Mouse (Mus musculus) forebrain, embryonic 10.5 days (tissue): ENCODE measurements around the gene Cisd3. TPM values are rescaled to one million over a fixed set of nuclear protein-coding genes. Genes with fewer than 3 reads are reported as not detected.
"Not testable (repeated sequence)": the region's sequence is repeated elsewhere in the genome, so short reads cannot be mapped to it uniquely, and the experiment has no call there.

Source experiments
- DNase-seq: peaks from one replicate; pipeline ENCODE4 v3.0.0-alpha.2; 2017; ENCODE audit warnings: low spot score; ENCODE audit errors: extremely low spot score
- H3K27ac ChIP-seq: fragments of 300-500 bp; sonication (generic); 2 replicates; pipeline ENCODE4 v1.5.1; 2016; ENCODE audit warnings: mild to moderate bottlenecking
- H3K27me3 ChIP-seq: fragments of 300-500 bp; sonication (generic); 2 replicates; pipeline ENCODE4 v1.6.1; 2016; ENCODE audit warnings: mild to moderate bottlenecking; ENCODE audit not compliant: poor library complexity, severe bottlenecking
- H3K36me3 ChIP-seq: fragments of 300-500 bp; sonication (generic); replicated peaks from 2 replicates; pipeline ENCODE4 v1.6.1; 2016; ENCODE audit warnings: mild to moderate bottlenecking, moderate library complexity
- H3K4me1 ChIP-seq: fragments of 300-500 bp; sonication (generic); 2 replicates; pipeline ENCODE4 v1.6.1; 2016
- H3K4me3 ChIP-seq: fragments of 300-500 bp; sonication (generic); 2 replicates; pipeline ENCODE4 v1.5.1; 2016; ENCODE audit warnings: mild to moderate bottlenecking, moderate library complexity
- H3K9me3 ChIP-seq: fragments of 300-500 bp; sonication (generic); 2 replicates; pipeline ENCODE4 v1.6.1; 2016; ENCODE audit warnings: mild to moderate bottlenecking, moderate library complexity
- WGBS: fragments of 180-500 bp; shearing (Covaris S2); methylation state at CpG from one replicate; pipeline ENCODE4 v1.1.7; 2016; 5-methylcytosine and 5-hydroxymethylcytosine counted together
- polyA plus RNA-seq: library from polyadenylated mRNA; unstranded; fragments of >200 nt; fragmentation: Nextera tagmentation; extraction: Ambion mirVana; gene quantifications from 2 replicates; pipeline ENCODE4 v1.2.1, GENCODE M21; 2016

Gene Cisd3
- polyA plus RNA-seq, 1 experiment from 2014 or later, result 17.0 TPM

- WGBS, result 80% methylated on average over 2 of the region's 2 CpGs
- H3K4me1 ChIP-seq, H3K27ac ChIP-seq, H3K4me3 ChIP-seq, DNase-seq, H3K27me3 ChIP-seq, H3K9me3 ChIP-seq: not testable (repeated sequence)
- H3K36me3 ChIP-seq, result peaks cover 95% of the 10 kb centered on the region
These were observed 24.4 kb downstream of the Cisd3 start for GRCm38 (mm10) chr11:97710067-97710466.

- no peak for DNase-seq
- Histone ChIP-seq H3K4me3 (no peak overlapping the region), H3K27me3 (no peaks in the 10 kb centered on the region), H3K36me3 (peaks cover 96% of the 10 kb centered on the region), H3K4me1 (no peaks in the 10 kb centered on the region), H3K27ac (no peak overlapping the region), H3K9me3 (no peaks in the 10 kb centered on the region)
- WGBS, result 88% methylated on average over 13 of the region's 13 CpGs
These were observed 25.7 kb downstream of the Cisd3 start for GRCm38 (mm10) chr11:97711200-97711900.

GRCm38 (mm10) chr11:97712286-97712685 lies 26.7 kb downstream of the Cisd3 start:
- no peak overlapping the region for H3K4me3 ChIP-seq
- DNase-seq, result no peak
- peaks cover 93% of the 10 kb centered on the region for H3K36me3 ChIP-seq
- WGBS, result 94% methylated on average over 15 of the region's 15 CpGs
- no peaks in the 10 kb centered on the region for H3K4me1 ChIP-seq
- H3K27me3 ChIP-seq, result no peaks in the 10 kb centered on the region
- no peak overlapping the region for H3K27ac ChIP-seq
- no peaks in the 10 kb centered on the region for H3K9me3 ChIP-seq

- no peaks in the 10 kb centered on the region for H3K4me1 ChIP-seq
- H3K27ac ChIP-seq, result no peak overlapping the region
- H3K36me3 ChIP-seq, result peaks cover 93% of the 10 kb centered on the region
- 93% methylated on average over 8 of the region's 8 CpGs for WGBS
- no peak for DNase-seq
- H3K4me3 ChIP-seq, result no peak overlapping the region
- H3K27me3 ChIP-seq, result no peaks in the 10 kb centered on the region
- no peaks in the 10 kb centered on the region for H3K9me3 ChIP-seq
These were observed 28.3 kb downstream of the Cisd3 start for GRCm38 (mm10) chr11:97713896-97714295.

GRCm38 (mm10) chr11:97714356-97714755 lies 28.7 kb downstream of the Cisd3 start:
- Histone ChIP-seq H3K27ac (no peak overlapping the region), H3K27me3 (no peaks in the 10 kb centered on the region), H3K4me3 (no peak overlapping the region), H3K4me1 (no peaks in the 10 kb centered on the region), H3K36me3 (peaks cover 93% of the 10 kb centered on the region), H3K9me3 (no peaks in the 10 kb centered on the region)
- no peak for DNase-seq
- WGBS, result 93% methylated on average over 3 of the region's 3 CpGs

GRCm38 (mm10) chr11:97714784-97715760 lies 29.4 kb downstream of the Cisd3 start:
- Histone ChIP-seq H3K27ac (no peak overlapping the region), H3K27me3 (no peaks in the 10 kb centered on the region), H3K9me3 (no peaks in the 10 kb centered on the region), H3K4me3 (no peak overlapping the region), H3K36me3 (peaks cover 97% of the 10 kb centered on the region), H3K4me1 (no peaks in the 10 kb centered on the region)
- DNase-seq, result no peak
- 93% methylated on average over 14 of the region's 14 CpGs for WGBS

- DNase-seq, result no peak
- Histone ChIP-seq H3K27ac (no peak overlapping the region), H3K4me3 (no peak overlapping the region), H3K4me1 (no peaks in the 10 kb centered on the region), H3K9me3 (no peaks in the 10 kb centered on the region), H3K36me3 (peaks cover 97% of the 10 kb centered on the region), H3K27me3 (no peaks in the 10 kb centered on the region)
- 91% methylated on average over 8 of the region's 8 CpGs for WGBS
These were observed 30.4 kb downstream of the Cisd3 start for GRCm38 (mm10) chr11:97716021-97716420.

GRCm38 (mm10) chr11:97717369-97718280 lies 32.0 kb downstream of the Cisd3 start:
- Histone ChIP-seq H3K9me3 (peaks cover 6% of the 10 kb centered on the region; the same call in 1 of the 2 replicates), H3K27me3 (no peaks in the 10 kb centered on the region), H3K4me1 (no peaks in the 10 kb centered on the region), H3K27ac (no peak overlapping the region), H3K36me3 (peaks cover 97% of the 10 kb centered on the region), H3K4me3 (no peak overlapping the region)
- 88% methylated on average over 26 of the region's 26 CpGs for WGBS
- no peak for DNase-seq

GRCm38 (mm10) chr11:97718281-97718860 lies 32.7 kb downstream of the Cisd3 start:
- no peak for DNase-seq
- WGBS, result 87% methylated on average over 15 of the region's 15 CpGs
- Histone ChIP-seq H3K36me3 (peaks cover 97% of the 10 kb centered on the region), H3K9me3 (peaks cover 6% of the 10 kb centered on the region; the same call in 1 of the 2 replicates), H3K27me3 (no peaks in the 10 kb centered on the region), H3K4me1 (no peaks in the 10 kb centered on the region), H3K4me3 (no peak overlapping the region; the same call in 1 of the 2 replicates), H3K27ac (no peak overlapping the region)

- Histone ChIP-seq H3K4me3 (no peak overlapping the region), H3K27ac (no peak overlapping the region), H3K4me1 (no peaks in the 10 kb centered on the region), H3K36me3 (peaks cover 97% of the 10 kb centered on the region), H3K9me3 (peaks cover 6% of the 10 kb centered on the region; the same call in 1 of the 2 replicates), H3K27me3 (no peaks in the 10 kb centered on the region)
- DNase-seq, result no peak
- 92% methylated on average over 4 of the region's 4 CpGs for WGBS
These were observed 33.4 kb downstream of the Cisd3 start for GRCm38 (mm10) chr11:97719041-97719440.

- H3K36me3 ChIP-seq, result peaks cover 98% of the 10 kb centered on the region
- WGBS, result 95% methylated on average over 4 of the region's 4 CpGs
- DNase-seq, result no peak
- H3K4me3 ChIP-seq, result no peak overlapping the region
- no peaks in the 10 kb centered on the region for H3K27me3 ChIP-seq
- peaks cover 6% of the 10 kb centered on the region; the same call in 1 of the 2 replicates for H3K9me3 ChIP-seq
- H3K4me1 ChIP-seq, result no peaks in the 10 kb centered on the region
- H3K27ac ChIP-seq, result no peak overlapping the region
These were observed 35.7 kb downstream of the Cisd3 start for GRCm38 (mm10) chr11:97721338-97721737.

GRCm38 (mm10) chr11:97723709-97724108 lies 38.1 kb downstream of the Cisd3 start:
- 87% methylated on average over 7 of the region's 7 CpGs for WGBS
- no peak for DNase-seq
- no peak overlapping the region for H3K4me3 ChIP-seq
- no peaks in the 10 kb centered on the region for H3K27me3 ChIP-seq
- peaks cover under 1% of the 10 kb centered on the region; the same call in 1 of the 2 replicates for H3K4me1 ChIP-seq
- H3K27ac ChIP-seq, result no peak overlapping the region
- H3K9me3 ChIP-seq, result peaks cover 6% of the 10 kb centered on the region; the same call in 1 of the 2 replicates
- peaks cover 100% of the 10 kb centered on the region for H3K36me3 ChIP-seq
